Mouse (Mus musculus) CD4-positive naive resting alpha-beta T cell, adult 57 days (primary cell): Measurements from ENCODE around the gene Lcmt2. TPM values are rescaled to one million over a fixed set of nuclear protein-coding genes. Genes with fewer than 3 reads are reported as not detected.

Source experiments
- total RNA-seq: library from RNA; stranded (reverse); gene quantifications from one replicate; pipeline ENCODE4 v1.2.4, GENCODE M21; 2023

Lcmt2 gene
- 14.9 TPM for total RNA-seq

GRCm38 (mm10) chr2:121140018-121140882 is at the start of gene Lcmt2, which contains the start of gene Adal:
Gene Lcmt2 (minus strand): TSS chr2:121140653.
Gene Adal (plus strand): TSS chr2:121140428.

GRCm38 (mm10) chr2:121170980-121171742 is 30.7 kb upstream of the Lcmt2 start, which contains the start of gene Zscan29:
Gene Zscan29 (minus strand): TSS chr2:121171125.

GRCm38 (mm10) chr2:121170481-121170971 is 30.1 kb upstream of the Lcmt2 start, which contains the start of gene Tubgcp4:
Gene Tubgcp4 (plus strand): TSS chr2:121170654.

GRCm38 (mm10) chr2:121109695-121110094 is 30.8 kb downstream of the Lcmt2 start, which contains the start of gene Tgm7:
Gene Tgm7 (minus strand): TSS chr2:121109795.

GRCm38 (mm10) chr2:121085480-121086185 is 54.8 kb downstream of the Lcmt2 start, which contains the start of gene Tgm5:
Gene Tgm5 (minus strand): TSS chr2:121085841.

Other genes with a start within 250 kb of the Lcmt2 start
- gene Ubr1, start 169.9 kb downstream of the Lcmt2 start, total RNA-seq: 67.5 TPM
- gene Tmem62, start 163.6 kb downstream of the Lcmt2 start, total RNA-seq: 31.6 TPM
- 80.3 TPM for gene Ccndbp1, start 132.2 kb downstream of the Lcmt2 start, total RNA-seq
- not detected for gene Epb42, start 103.6 kb downstream of the Lcmt2 start, total RNA-seq
- gene Tgm5, start 54.8 kb downstream of the Lcmt2 start, total RNA-seq: not detected
- gene Tgm7, start 30.9 kb downstream of the Lcmt2 start, total RNA-seq: not detected
- 20.6 TPM for gene Adal, start 225 bp downstream of the Lcmt2 start, total RNA-seq
- gene Tubgcp4, start 30.0 kb upstream of the Lcmt2 start, total RNA-seq: 64.1 TPM
- gene Zscan29, start 30.5 kb upstream of the Lcmt2 start, total RNA-seq: 30.4 TPM
- gene Trp53bp1, start 130.8 kb upstream of the Lcmt2 start, total RNA-seq: 82.7 TPM
- 0.12 TPM for gene Map1a, start 148.9 kb upstream of the Lcmt2 start, total RNA-seq
- 18.4 TPM for gene Ppip5k1, start 214.7 kb upstream of the Lcmt2 start, total RNA-seq
- gene Ckmt1, start 217.1 kb upstream of the Lcmt2 start, total RNA-seq: not detected
- gene Strc, start 246.5 kb upstream of the Lcmt2 start, total RNA-seq: 1.8 TPM